Mouse (Mus musculus): ENCODE data around the gene Rxfp1. TPM values are rescaled to one million over a fixed set of nuclear protein-coding genes. Genes with fewer than 3 reads are reported as not detected.
"Not testable (repeated sequence)": the region's sequence is repeated elsewhere in the genome, so short reads cannot be mapped to it uniquely, and the experiment has no call there.

Rxfp1 gene
- total and polyA plus RNA-seq, 2 experiments from 2014 or later, result 0.19 to 0.49 TPM

DNA sequence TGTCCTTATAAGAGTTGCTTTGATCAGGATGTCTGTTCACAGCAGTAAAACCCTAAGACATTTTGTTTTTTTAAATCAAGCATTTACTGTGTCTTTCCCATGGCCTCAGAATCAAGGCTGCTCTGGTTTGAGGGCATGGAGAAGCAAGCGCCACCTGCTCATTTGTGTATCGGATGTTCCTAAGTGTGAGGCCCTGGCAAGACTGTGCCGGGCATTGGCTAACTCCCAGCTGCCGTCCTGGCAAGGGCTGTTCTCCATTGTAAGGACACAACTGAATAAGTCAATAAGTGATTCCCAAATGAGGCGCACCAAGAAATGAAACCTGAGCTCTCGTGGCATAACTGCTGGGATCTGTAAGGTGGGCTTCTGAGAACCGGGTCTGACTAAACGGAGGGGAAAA is 31.2 kb downstream of the Rxfp1 start:
- Histone ChIP-seq H3K4me2 (ENCODE audit: low read depth, low read length, poor library complexity, severe bottlenecking) (no peak overlapping the region), H3K4me1 (ENCODE audit: insufficient read depth, low read length) (no peaks in the 10 kb centered on the region), H3K9me3 (ENCODE audit: low read length) (no peaks in the 10 kb centered on the region), H3K9ac (replicated peaks; ENCODE audit: low read length, poor library complexity, severe bottlenecking) (no peak overlapping the region), H3K36me3 (ENCODE audit: insufficient read depth, low read length) (no peaks in the 10 kb centered on the region), H3K4me3 (ENCODE audit: low read depth, low read length) (no peak overlapping the region), H3K27me3 (ENCODE audit: insufficient read depth, low read length) (no peaks in the 10 kb centered on the region), H3K27ac (ENCODE audit: low read depth, low read length) (no peak overlapping the region)
- DNase-seq (ENCODE audit: low spot score) (no peak), ATAC-seq (ENCODE audit: low FRiP score) (no peak)
- WGBS, result 84% methylated on average over 8 of the region's 8 CpGs
- TF ChIP-seq CTCF (IDR thresholded peaks at IDR 0.05), result no peak

DNA sequence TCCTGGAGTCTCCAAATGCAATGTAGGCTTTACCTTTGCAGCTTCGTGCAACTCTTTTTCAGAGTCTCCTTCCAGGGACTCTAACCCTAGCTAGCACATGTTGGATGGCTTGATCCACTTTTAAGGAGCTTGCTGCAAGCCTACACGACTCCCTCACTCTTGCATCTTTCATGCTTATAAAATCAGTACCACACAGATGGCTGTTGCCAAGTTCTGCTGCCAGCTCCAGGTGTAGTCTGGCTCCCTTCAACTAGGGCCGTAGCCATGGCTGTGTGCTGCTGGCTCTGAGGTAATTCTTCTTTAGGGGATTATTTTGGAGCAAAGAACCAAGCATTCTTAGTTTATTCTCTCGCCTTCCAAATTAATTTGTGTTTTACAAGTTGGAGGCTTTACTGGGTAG is 34.5 kb downstream of the Rxfp1 start:
- ATAC-seq (ENCODE audit: low FRiP score), result no peak
- no peak overlapping the region for H3K4me2 ChIP-seq (ENCODE audit: low read depth, low read length, poor library complexity, severe bottlenecking)
- WGBS, result 77% methylated on average over 4 of the region's 4 CpGs
- H3K36me3 ChIP-seq (ENCODE audit: insufficient read depth, low read length), result no peaks in the 10 kb centered on the region
- H3K27me3 ChIP-seq (ENCODE audit: insufficient read depth, low read length), result no peaks in the 10 kb centered on the region
- no peak for DNase-seq (ENCODE audit: low spot score)
- no peaks in the 10 kb centered on the region for H3K4me1 ChIP-seq (ENCODE audit: insufficient read depth, low read length)
- H3K4me3 ChIP-seq (ENCODE audit: low read depth, low read length), result no peak overlapping the region
- H3K27ac ChIP-seq (ENCODE audit: low read depth, low read length), result no peak overlapping the region
- no peak for TF ChIP-seq CTCF (IDR thresholded peaks at IDR 0.05)
- no peak overlapping the region for H3K9ac ChIP-seq (replicated peaks; ENCODE audit: low read length, poor library complexity, severe bottlenecking)
- no peaks in the 10 kb centered on the region for H3K9me3 ChIP-seq (ENCODE audit: low read length)

DNA sequence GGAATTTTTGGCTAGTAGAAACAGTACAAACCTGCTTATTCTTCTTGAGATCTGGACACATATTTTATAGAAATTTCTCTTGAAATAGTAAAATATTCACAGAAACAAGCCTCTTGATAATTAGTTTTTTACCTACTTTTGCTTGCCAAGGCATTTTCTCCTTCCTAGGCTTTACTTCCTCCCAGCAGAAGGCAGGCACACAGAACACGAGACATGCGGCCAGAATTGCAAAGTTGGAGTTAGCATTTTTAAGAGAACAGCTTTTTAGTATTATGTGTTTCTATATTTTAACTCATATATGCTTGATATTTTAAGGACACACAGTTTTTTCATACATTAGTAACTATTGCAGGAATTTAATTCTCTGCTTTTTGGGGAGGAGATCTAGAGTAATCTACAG is 45.7 kb downstream of the Rxfp1 start:
- H3K27me3 ChIP-seq (ENCODE audit: insufficient read depth, low read length), result no peaks in the 10 kb centered on the region
- H3K4me1 ChIP-seq (ENCODE audit: insufficient read depth, low read length), result no peaks in the 10 kb centered on the region
- H3K4me3 ChIP-seq (ENCODE audit: low read depth, low read length), result no peak overlapping the region
- no peak overlapping the region for H3K27ac ChIP-seq (ENCODE audit: low read depth, low read length)
- TF ChIP-seq CTCF (IDR thresholded peaks at IDR 0.05), result no peak
- 93% methylated on average over 2 of the region's 2 CpGs for WGBS
- no peak overlapping the region for H3K9ac ChIP-seq (replicated peaks; ENCODE audit: low read length, poor library complexity, severe bottlenecking)
- DNase-seq (ENCODE audit: low spot score), result no peak
- no peaks in the 10 kb centered on the region for H3K36me3 ChIP-seq (ENCODE audit: insufficient read depth, low read length)
- no peak for ATAC-seq (ENCODE audit: low FRiP score)
- no peak overlapping the region for H3K4me2 ChIP-seq (ENCODE audit: low read depth, low read length, poor library complexity, severe bottlenecking)
- no peaks in the 10 kb centered on the region for H3K9me3 ChIP-seq (ENCODE audit: low read length)

DNA sequence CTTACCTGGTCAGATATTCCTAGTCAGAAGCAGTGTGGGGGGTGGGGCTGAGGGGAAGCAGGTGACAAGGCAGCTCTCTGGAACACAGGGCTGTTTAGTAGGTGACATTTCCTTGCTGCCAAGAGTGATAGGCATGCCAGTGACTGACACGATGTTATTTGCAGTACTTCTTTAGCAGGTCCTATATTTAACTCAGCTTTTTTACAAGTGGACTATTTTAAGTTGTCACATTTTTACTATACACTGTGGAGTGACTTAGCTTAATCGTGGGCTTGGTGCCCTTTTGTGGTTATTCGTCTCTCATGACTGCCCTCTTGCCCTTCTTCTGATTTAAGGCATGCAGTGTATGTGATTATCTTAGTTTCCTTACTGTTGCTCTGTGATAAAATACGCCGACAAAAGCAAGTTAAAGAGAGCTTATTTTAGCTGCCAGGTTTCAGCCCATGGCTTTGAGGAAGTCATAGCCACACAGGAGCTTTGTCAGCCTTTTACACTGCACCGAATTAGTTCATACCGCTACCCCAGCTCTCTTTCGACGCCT is 47.5 kb downstream of the Rxfp1 start:
- Histone ChIP-seq H3K4me3 (ENCODE audit: low read depth, low read length) (no peak overlapping the region), H3K27me3 (ENCODE audit: insufficient read depth, low read length) (no peaks in the 10 kb centered on the region), H3K9me3 (ENCODE audit: low read length) (no peaks in the 10 kb centered on the region), H3K4me1 (ENCODE audit: insufficient read depth, low read length) (no peaks in the 10 kb centered on the region), H3K27ac (ENCODE audit: low read depth, low read length) (no peak overlapping the region), H3K4me2 (ENCODE audit: low read depth, low read length, poor library complexity, severe bottlenecking) (no peak overlapping the region), H3K9ac (replicated peaks; ENCODE audit: low read length, poor library complexity, severe bottlenecking) (no peak overlapping the region), H3K36me3 (ENCODE audit: insufficient read depth, low read length) (no peaks in the 10 kb centered on the region)
- no peak for DNase-seq (ENCODE audit: low spot score)
- no peak for TF ChIP-seq CTCF (IDR thresholded peaks at IDR 0.05)
- 89% methylated on average over 9 of the region's 9 CpGs for WGBS
- no peak for ATAC-seq (ENCODE audit: low FRiP score)

DNA sequence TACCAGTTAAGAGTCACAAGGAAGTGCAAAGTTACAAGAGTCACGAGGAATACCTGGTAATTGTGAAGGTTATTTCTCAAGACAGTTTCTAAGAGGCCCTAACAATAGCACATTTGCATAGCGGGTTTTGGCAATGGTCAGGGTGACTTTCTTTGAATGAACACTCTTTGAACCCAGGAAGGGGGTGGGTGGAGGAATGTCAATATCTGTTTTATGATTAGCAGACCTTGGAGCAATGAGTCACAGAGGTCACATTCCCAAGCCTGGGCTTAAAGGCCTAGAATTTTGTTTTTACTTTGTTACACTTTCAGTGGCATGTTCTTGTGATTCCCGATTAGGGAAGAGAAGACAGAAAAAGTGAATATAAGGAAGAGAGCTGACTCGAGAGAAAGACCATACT is 49.6 kb downstream of the Rxfp1 start:
- H3K4me3 ChIP-seq (ENCODE audit: low read depth, low read length); DNase-seq (ENCODE audit: low spot score): not testable (repeated sequence)
- 79% methylated on average over 4 of the region's 4 CpGs for WGBS

DNA sequence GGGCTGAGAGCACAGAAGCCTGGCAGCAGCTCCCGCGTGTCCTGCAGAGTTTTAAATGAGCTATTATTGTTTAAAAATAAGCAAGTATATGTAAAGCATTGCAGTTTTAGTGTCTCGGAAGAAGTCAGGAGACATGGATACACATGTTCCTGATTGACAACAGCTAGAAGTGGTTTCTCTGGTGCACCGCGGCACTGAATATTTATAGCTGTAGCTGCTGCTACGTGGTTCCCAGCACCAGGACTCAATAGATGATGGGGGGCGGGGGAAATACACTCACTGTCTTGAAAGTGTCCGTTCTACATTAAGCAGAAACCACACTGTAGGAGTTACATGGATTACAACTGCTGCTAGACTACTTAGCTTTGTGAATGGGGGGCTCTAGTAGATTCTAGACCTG is 54.2 kb downstream of the Rxfp1 start:
- WGBS, result 73% methylated on average over 8 of the region's 8 CpGs
- Histone ChIP-seq H3K27me3 (ENCODE audit: insufficient read depth, low read length) (no peaks in the 10 kb centered on the region), H3K9me3 (ENCODE audit: low read length) (no peaks in the 10 kb centered on the region), H3K27ac (ENCODE audit: low read depth, low read length) (no peak overlapping the region), H3K4me2 (ENCODE audit: low read depth, low read length, poor library complexity, severe bottlenecking) (no peak overlapping the region), H3K4me3 (ENCODE audit: low read depth, low read length) (no peak overlapping the region), H3K36me3 (ENCODE audit: insufficient read depth, low read length) (no peaks in the 10 kb centered on the region), H3K4me1 (ENCODE audit: insufficient read depth, low read length) (no peaks in the 10 kb centered on the region), H3K9ac (replicated peaks; ENCODE audit: low read length, poor library complexity, severe bottlenecking) (no peak overlapping the region)
- ATAC-seq (ENCODE audit: low FRiP score) (no peak), DNase-seq (ENCODE audit: low spot score) (no peak)
- no peak for TF ChIP-seq CTCF (IDR thresholded peaks at IDR 0.05)

More for the DNA sequence above, 49.6 kb downstream of the Rxfp1 start:
- H3K4me1 ChIP-seq (ENCODE audit: insufficient read depth, low read length); H3K27ac ChIP-seq (ENCODE audit: low read depth, low read length); H3K9ac ChIP-seq (replicated peaks; ENCODE audit: low read length, poor library complexity, severe bottlenecking); ATAC-seq (ENCODE audit: low FRiP score); H3K36me3 ChIP-seq (ENCODE audit: insufficient read depth, low read length); H3K27me3 ChIP-seq (ENCODE audit: insufficient read depth, low read length); H3K4me2 ChIP-seq (ENCODE audit: low read depth, low read length, poor library complexity, severe bottlenecking); H3K9me3 ChIP-seq (ENCODE audit: low read length): not testable (repeated sequence)

Measured in midbrain, postnatal 0 days (tissue).